Mouse (Mus musculus): ENCODE data around the gene Smurf1.

DNA sequence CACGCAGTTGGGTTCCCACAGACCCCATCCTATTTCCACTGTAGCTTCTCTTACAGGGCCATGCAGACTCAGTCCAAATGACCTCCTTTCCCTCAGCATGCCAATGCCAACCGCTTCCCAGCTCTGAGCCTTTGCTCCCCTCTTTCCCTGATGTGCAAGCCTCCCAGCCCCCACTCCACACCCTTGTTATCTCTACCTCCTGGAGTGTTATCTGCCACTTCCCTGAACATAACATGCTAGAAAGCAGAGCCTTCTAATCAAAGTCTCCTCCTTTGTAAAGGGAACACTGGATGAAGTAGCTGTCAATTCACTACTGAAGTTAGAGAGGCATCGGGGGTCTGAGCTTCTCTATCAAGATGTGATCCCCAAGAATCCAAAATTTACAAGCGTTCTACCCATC, 32.2 kb downstream of the Smurf1 start:
- no peak for TF ChIP-seq CTCF (IDR thresholded peaks at IDR 0.05; ENCODE audit: borderline replicate concordance, insufficient read depth, low read depth, low read length)
- no peak for TF ChIP-seq POLR2A (IDR thresholded peaks at IDR 0.05; ENCODE audit: borderline replicate concordance, insufficient read depth, low read length)
